Mouse (Mus musculus) urinary bladder, postnatal 10 days (tissue): ENCODE data around the gene Grm7.

Experiments
- DNase-seq: peaks from one replicate; pipeline ENCODE4 v3.0.0; 2022; ENCODE audit warnings: low spot score

Gene Grm7

GRCm38 (mm10) chr6:111559459-111559858 is 914.1 kb downstream of the Grm7 start:
- DNase-seq = no peak

DNA sequence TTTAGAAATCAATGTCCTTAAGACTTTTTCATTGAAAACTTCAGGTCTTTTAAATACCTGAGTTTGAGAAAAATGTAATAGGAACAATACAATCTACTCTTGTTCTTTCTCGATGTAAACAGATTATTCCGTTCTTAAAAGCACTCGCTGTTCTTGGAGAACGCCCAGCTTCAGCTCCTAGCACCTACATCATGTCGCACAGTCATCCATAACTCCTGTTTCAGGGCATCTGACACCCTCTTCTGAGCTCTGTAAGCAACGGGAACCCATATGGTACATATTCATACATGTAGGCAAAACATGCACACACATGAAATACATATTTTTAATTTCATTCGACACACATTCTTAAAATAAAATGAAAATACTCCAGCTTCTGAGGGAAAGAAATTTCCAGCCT is 916.0 kb downstream of the Grm7 start:
- DNase-seq = no peak

- no peak for DNase-seq
These were observed 926.2 kb downstream of the Grm7 start for GRCm38 (mm10) chr6:111571471-111572088.

GRCm38 (mm10) chr6:111584851-111585250 is 939.5 kb downstream of the Grm7 start:
- DNase-seq = no peak

DNA sequence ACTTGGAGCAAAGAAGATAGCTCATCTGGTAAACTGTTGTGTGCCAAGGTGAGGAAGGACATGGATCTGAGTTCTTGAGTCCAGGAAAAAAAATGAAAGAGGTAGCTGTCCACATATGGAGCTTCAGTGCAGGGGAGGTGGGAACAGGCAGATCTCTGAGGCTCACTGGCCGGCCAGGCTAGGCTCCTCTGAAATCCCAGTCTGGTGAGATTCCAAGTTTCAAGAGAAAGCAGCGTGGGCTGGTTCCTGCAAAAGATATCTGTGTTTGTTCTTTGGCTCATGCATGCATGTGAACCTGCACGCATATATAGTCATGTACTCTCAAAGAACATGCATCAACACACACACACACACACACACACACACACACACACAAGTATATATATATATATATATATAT is 942.2 kb downstream of the Grm7 start:
- no peak for DNase-seq

- DNase-seq = no peak
These were observed 956.7 kb downstream of the Grm7 start for GRCm38 (mm10) chr6:111601892-111602654.

- no peak for DNase-seq
These were observed 965.0 kb downstream of the Grm7 start for GRCm38 (mm10) chr6:111610396-111610795.

DNA sequence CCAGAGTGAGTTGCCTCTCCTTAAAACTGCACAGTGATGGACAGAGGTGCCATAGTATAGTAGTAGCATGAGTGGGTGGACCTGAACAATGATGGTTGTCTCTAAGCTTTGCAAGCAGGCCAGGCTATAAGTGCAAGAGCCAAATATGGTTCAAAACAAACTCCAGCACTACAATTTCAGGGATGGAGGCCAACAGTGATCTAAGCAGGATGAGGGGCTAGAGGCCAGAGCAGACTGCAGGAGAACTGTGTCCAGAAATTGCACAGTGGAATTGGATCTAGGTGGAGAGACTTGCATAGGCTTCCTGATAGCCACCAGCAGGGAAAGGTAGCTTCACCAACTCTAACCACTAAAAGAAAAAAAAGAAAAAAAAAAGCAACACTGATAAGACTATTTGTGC is 968.5 kb downstream of the Grm7 start:
- no peak for DNase-seq
